Mouse (Mus musculus) forebrain, embryonic 11.5 days (tissue): Measurements from ENCODE around the gene Aff3. TPM values are rescaled to one million over a fixed set of nuclear protein-coding genes. Genes with fewer than 3 reads are reported as not detected.

ENCODE experiments used
- ATAC-seq: fragments of 200-750 bp; cut with Nextera tagmentation; replicated peaks from 2 replicates; pipeline ENCODE4 v1.8.0; 2017; ENCODE audit warnings: moderate TSS enrichment; ENCODE audit not compliant: low FRiP score
- DNase-seq: peaks from one replicate; pipeline ENCODE4 v3.0.0-alpha.2; 2017; ENCODE audit warnings: low spot score
- H3K27ac ChIP-seq: fragments of 300-500 bp; sonication (generic); 2 replicates; pipeline ENCODE4 v1.5.1; 2014; ENCODE audit warnings: low read depth, low read length
- H3K27me3 ChIP-seq: fragments of 300-500 bp; sonication (generic); 2 replicates; pipeline ENCODE4 v1.6.1; 2014; ENCODE audit warnings: mild to moderate bottlenecking, low read length, mixed read lengths; ENCODE audit not compliant: control insufficient read depth, insufficient read depth
- H3K36me3 ChIP-seq: fragments of 300-500 bp; sonication (generic); 2 replicates; pipeline ENCODE4 v1.6.1; 2014; ENCODE audit warnings: mild to moderate bottlenecking, low read length, moderate library complexity, mixed read lengths; ENCODE audit not compliant: control insufficient read depth, insufficient read depth
- H3K4me1 ChIP-seq: fragments of 300-500 bp; sonication (generic); replicated peaks from 2 replicates; pipeline ENCODE4 v1.6.1; 2014; ENCODE audit warnings: low read length, mixed read lengths; ENCODE audit not compliant: control insufficient read depth, insufficient read depth
- H3K4me2 ChIP-seq: fragments of 300-500 bp; sonication (generic); 2 replicates; pipeline ENCODE4 v1.6.1; 2014; ENCODE audit warnings: low read depth, mild to moderate bottlenecking, low read length, moderate library complexity, mixed read lengths; ENCODE audit not compliant: severe bottlenecking
- H3K4me3 ChIP-seq: fragments of 300-500 bp; sonication (generic); 2 replicates; pipeline ENCODE4 v1.5.1; 2014; ENCODE audit warnings: low read depth, low read length
- H3K9ac ChIP-seq: fragments of 300-500 bp; sonication (generic); 2 replicates; pipeline ENCODE4 v1.6.1; 2014; ENCODE audit warnings: low read length
- H3K9me3 ChIP-seq: fragments of 300-500 bp; sonication (generic); 2 replicates; pipeline ENCODE4 v1.6.1; 2016; ENCODE audit warnings: low read length, mixed read lengths; ENCODE audit not compliant: control insufficient read depth
- WGBS: fragments of 180-500 bp; shearing (Covaris S2); extraction: QIAGEN DNeasy Blood & Tissue Kit; methylation state at CpG from one replicate; pipeline ENCODE4 v1.1.7; 2014; 5-methylcytosine and 5-hydroxymethylcytosine counted together
- polyA plus RNA-seq: library from polyadenylated mRNA; unstranded; fragments of >200 nt; fragmentation: Nextera tagmentation; extraction: Ambion mirVana; gene quantifications from 2 replicates; pipeline ENCODE4 v1.2.1, GENCODE M21; 2014

The Aff3 gene
- polyA plus RNA-seq, 1 experiment from 2014 or later: 22.8 TPM

GRCm38 (mm10) chr1:38307234-38307633 lies 357.5 kb downstream of the Aff3 start:
- Histone ChIP-seq H3K4me2 (no peak overlapping the region), H3K9me3 (no peaks in the 10 kb centered on the region), H3K4me3 (no peak overlapping the region), H3K36me3 (no peaks in the 10 kb centered on the region), H3K4me1 (no peaks in the 10 kb centered on the region), H3K9ac (no peak overlapping the region), H3K27ac (no peak overlapping the region), H3K27me3 (no peaks in the 10 kb centered on the region)
- ATAC-seq: no peak
- 93% methylated on average over 11 of the region's 11 CpGs for WGBS
- no peak for DNase-seq

DNA sequence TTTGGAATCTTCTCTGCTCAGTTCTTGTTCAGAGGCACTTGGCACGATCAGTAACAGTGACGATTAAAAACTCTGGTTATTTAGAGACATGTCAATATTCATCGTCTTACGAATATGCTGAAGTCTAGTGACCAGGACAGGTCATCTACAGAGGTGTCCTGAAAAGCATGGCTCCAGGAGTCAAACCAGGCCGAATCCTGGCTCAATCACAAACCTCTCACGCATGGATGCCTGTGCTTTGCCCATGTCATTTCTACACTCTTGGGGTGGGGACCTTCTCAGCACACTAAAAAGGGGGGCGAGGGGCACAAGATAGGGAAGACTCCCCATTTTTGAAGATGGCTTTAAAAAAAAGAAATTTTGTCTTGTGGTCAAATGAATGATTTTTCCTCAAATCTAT lies 358.6 kb downstream of the Aff3 start:
- no peak overlapping the region for H3K9ac ChIP-seq
- DNase-seq: no peak
- H3K36me3 ChIP-seq: no peaks in the 10 kb centered on the region
- no peak overlapping the region for H3K27ac ChIP-seq
- ATAC-seq: no peak
- H3K4me1 ChIP-seq: no peaks in the 10 kb centered on the region
- no peak overlapping the region for H3K4me2 ChIP-seq
- no peaks in the 10 kb centered on the region for H3K9me3 ChIP-seq
- H3K4me3 ChIP-seq: no peak overlapping the region
- WGBS: 94% methylated on average over 7 of the region's 7 CpGs
- H3K27me3 ChIP-seq: no peaks in the 10 kb centered on the region

GRCm38 (mm10) chr1:38304376-38304775 lies 360.4 kb downstream of the Aff3 start:
- H3K4me1 ChIP-seq: no peaks in the 10 kb centered on the region
- WGBS: 87% methylated on average over 11 of the region's 11 CpGs
- DNase-seq (no peak), ATAC-seq (no peak)
- no peaks in the 10 kb centered on the region for H3K36me3 ChIP-seq
- no peak overlapping the region for H3K4me2 ChIP-seq
- H3K27ac ChIP-seq: no peak overlapping the region
- H3K9ac ChIP-seq: no peak overlapping the region
- no peaks in the 10 kb centered on the region for H3K27me3 ChIP-seq
- H3K4me3 ChIP-seq: no peak overlapping the region
- no peaks in the 10 kb centered on the region for H3K9me3 ChIP-seq

DNA sequence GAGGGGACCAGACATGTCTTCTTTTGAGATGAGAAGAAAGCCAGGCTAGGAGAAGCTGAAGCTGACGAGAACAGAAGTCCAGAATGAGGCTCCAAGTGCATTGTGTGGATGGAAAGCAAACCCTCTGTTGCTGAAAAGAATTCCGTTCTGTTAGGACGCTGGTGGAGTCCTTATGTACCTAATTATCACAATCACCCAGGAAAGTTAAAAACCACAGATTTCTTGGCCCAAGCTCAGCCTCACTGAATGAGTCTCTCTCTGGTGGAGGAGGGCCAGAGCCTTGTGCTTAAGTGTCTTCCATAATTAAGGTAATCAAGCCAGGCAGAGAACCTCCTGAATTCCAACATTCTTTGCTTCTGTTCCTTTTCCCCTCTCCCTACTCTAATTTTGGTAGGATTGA lies 366.5 kb downstream of the Aff3 start:
- no peak for DNase-seq

GRCm38 (mm10) chr1:38294906-38295305 lies 369.8 kb downstream of the Aff3 start:
- H3K9me3 ChIP-seq: no peaks in the 10 kb centered on the region
- H3K4me1 ChIP-seq: no peaks in the 10 kb centered on the region
- no peak for ATAC-seq
- H3K27ac ChIP-seq: no peak overlapping the region
- H3K27me3 ChIP-seq: no peaks in the 10 kb centered on the region
- H3K4me2 ChIP-seq: no peak overlapping the region
- H3K9ac ChIP-seq: no peak overlapping the region
- WGBS: 92% methylated on average over 6 of the region's 6 CpGs
- no peaks in the 10 kb centered on the region for H3K36me3 ChIP-seq
- no peak overlapping the region for H3K4me3 ChIP-seq
- DNase-seq: no peak

More for the DNA sequence above, 366.5 kb downstream of the Aff3 start:
- Histone ChIP-seq H3K27me3 (no peaks in the 10 kb centered on the region), H3K9ac (no peak overlapping the region), H3K36me3 (no peaks in the 10 kb centered on the region), H3K4me2 (no peak overlapping the region), H3K4me3 (no peak overlapping the region), H3K9me3 (no peaks in the 10 kb centered on the region), H3K4me1 (no peaks in the 10 kb centered on the region), H3K27ac (no peak overlapping the region)
- WGBS: 63% methylated on average over 3 of the region's 3 CpGs
- no peak for ATAC-seq

DNA sequence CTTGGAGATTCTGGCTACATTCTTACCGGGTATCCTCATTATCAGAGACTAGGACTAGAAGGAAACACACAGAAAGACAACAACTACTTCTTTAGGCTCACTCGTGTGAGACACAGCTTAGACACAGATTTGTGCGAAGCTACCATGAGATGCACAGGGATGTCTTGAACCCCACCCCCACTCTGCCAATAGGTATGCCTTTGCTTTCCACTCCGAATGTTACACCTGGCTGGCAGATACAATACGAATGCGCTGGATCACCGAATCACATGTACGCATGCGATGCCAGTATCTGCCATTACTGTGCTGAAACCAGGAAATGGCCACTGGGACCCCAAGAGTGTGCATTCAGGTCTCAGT lies 370.4 kb downstream of the Aff3 start:
- H3K4me1 ChIP-seq: no peaks in the 10 kb centered on the region
- H3K27me3 ChIP-seq: no peaks in the 10 kb centered on the region
- H3K4me2 ChIP-seq: no peak overlapping the region
- ATAC-seq: no peak
- H3K36me3 ChIP-seq: no peaks in the 10 kb centered on the region
- no peak for DNase-seq
- H3K9ac ChIP-seq: no peak overlapping the region
- 98% methylated on average over 9 of the region's 9 CpGs for WGBS
- no peaks in the 10 kb centered on the region for H3K9me3 ChIP-seq
- H3K27ac ChIP-seq: no peak overlapping the region
- no peak overlapping the region for H3K4me3 ChIP-seq

DNA sequence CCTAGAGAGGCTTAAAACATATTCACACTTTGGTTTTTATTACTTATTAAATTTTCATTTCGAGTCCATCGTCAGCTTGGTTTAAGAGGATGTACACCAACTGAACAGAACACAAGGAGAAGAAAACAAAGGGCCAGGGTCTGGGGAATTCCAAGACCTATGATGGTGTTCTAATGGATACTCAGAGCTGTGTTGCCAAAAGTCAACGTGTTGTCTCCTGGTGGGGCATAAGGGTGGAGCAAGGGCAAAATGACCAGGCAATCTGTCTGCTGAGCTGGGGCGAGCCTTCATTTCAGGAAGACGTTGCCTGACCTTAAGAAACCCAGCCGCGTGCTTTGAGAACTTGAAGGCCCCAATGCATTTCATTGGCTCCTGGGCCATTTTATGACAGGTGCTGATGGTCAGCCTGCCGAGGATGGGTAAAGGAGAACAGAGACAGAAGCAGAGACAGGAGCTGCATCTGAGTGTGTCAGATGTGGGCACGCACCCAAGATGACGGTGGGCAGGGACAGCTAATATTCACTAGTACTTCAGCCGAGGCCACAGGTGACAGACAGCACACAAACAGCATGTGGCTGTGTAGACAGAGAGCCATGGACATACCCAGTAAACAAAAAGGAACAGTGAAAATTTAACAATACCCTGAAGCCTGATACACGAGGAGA lies 371.0 kb downstream of the Aff3 start:
- WGBS: 93% methylated on average over 12 of the region's 12 CpGs
- Histone ChIP-seq H3K27ac (no peak overlapping the region), H3K4me2 (no peak overlapping the region), H3K27me3 (no peaks in the 10 kb centered on the region), H3K4me1 (no peaks in the 10 kb centered on the region), H3K9ac (no peak overlapping the region), H3K36me3 (no peaks in the 10 kb centered on the region), H3K4me3 (no peak overlapping the region), H3K9me3 (no peaks in the 10 kb centered on the region)
- DNase-seq: no peak
- no peak for ATAC-seq

GRCm38 (mm10) chr1:38292851-38293250 lies 371.9 kb downstream of the Aff3 start:
- no peaks in the 10 kb centered on the region for H3K4me1 ChIP-seq
- no peaks in the 10 kb centered on the region for H3K27me3 ChIP-seq
- no peak overlapping the region for H3K4me2 ChIP-seq
- no peak overlapping the region for H3K9ac ChIP-seq
- ATAC-seq (no peak), DNase-seq (no peak)
- 70% methylated on average over 4 of the region's 4 CpGs for WGBS
- no peaks in the 10 kb centered on the region for H3K9me3 ChIP-seq
- H3K27ac ChIP-seq: no peak overlapping the region
- H3K4me3 ChIP-seq: no peak overlapping the region
- H3K36me3 ChIP-seq: no peaks in the 10 kb centered on the region

DNA sequence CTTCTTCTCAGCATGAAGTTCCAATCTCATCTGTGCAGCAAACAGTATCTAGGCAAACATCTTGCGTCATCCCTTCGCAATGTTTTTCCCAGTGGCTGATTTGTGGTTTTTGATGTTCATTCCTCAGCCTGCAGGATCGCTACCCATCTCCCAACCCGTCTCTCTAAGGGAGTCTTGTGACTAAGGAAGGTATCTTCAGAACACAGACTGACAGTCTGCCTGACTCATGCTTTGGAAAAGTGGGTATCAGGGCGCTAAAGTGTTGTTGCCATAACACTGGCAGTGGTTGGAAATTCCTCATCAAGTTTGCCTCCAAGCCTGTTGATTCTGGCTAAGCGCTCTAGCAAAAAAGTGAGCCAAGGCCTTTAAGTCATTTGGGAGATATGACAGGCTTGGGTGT lies 372.8 kb downstream of the Aff3 start:
- Histone ChIP-seq H3K36me3 (no peaks in the 10 kb centered on the region), H3K4me3 (no peak overlapping the region), H3K27me3 (no peaks in the 10 kb centered on the region), H3K4me1 (no peaks in the 10 kb centered on the region), H3K9ac (no peak overlapping the region), H3K27ac (no peak overlapping the region), H3K4me2 (no peak overlapping the region), H3K9me3 (no peaks in the 10 kb centered on the region)
- 92% methylated on average over 6 of the region's 6 CpGs for WGBS
- ATAC-seq: no peak
- DNase-seq: no peak
